Mouse (Mus musculus) Muller cell, postnatal 12 days (primary cell): Measurements from ENCODE around the gene Slc29a4.
A peak's percentile ranks its signal among the peaks of the same experiment; 100 is the strongest.

Source experiments
- DNase-seq: peaks from one replicate; pipeline ENCODE4 v3.0.0-alpha.2; 2015; ENCODE audit errors: inconsistent ontology term

Gene Slc29a4

GRCm38 (mm10) chr5:142739941-142740340 is 47.6 kb downstream of the Slc29a4 start:
- no peak for DNase-seq

DNA sequence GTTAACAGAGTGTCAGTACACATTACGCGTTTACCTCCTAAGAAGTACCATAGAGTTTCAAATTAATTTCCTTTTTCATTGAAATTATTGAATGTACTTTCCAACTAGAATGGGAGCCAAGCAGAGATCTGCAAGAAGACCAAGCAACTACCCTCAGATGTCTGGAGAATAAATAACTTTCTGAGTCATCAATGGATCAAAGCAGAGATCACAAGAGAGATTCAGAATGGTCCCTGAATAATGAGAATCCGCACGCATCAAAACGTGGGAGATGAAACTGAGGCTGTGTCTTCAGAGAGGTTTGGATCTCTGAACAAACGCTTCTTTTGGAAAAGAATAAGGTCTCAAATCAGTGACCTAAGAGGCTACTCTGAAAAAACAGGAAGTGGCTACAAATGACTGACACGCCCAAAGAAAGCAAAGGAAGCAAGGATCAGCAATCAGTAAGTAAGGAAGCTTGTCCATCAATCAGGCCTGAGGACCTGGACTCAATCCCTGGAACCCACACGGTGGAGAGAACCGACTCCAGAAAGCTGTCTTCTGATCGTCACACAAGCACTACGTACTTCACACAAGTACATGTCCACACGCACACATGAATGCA is 54.8 kb downstream of the Slc29a4 start:
- DNase-seq = no peak

DNA sequence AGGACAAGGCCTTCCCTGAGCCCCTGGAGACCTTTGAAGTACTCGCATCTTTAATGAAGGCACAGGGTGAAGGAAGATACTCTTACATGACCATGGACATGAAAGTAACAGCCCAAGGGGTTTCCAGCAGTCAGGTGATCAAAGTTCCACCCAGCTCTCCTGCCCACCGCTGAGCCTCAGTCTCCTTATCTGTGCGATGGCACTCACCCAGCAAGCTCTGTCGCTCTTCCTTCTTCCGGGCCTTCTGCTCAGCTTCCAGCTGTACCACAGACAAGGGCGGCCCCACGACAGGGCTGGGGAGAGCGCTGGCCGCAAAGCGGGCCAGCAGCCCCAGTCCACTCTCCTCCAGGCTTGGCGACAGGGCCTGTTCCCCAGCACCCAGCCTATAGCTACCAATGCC is 57.9 kb downstream of the Slc29a4 start:
- no peak for DNase-seq

DNA sequence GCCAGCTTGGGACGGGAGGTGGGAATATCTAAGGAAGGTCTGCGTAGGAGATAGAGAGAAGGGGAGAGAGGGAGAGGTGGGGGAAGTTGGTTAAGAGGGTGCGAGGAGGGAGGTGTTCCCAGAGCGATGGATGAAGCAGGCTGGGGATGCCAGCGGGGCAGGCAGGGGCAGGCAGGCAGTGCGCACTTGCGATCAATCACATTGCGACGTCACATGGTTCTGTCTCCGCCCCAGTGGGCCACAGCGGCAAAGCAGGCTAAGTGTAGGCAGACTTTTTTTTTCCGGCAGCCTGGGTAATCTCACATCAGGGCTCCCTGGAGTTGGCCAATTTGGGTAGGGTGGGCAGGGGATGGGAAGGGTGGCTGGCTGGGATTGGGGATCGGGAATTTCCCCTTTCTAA is 59.9 kb downstream of the Slc29a4 start:
- DNase-seq = no peak

GRCm38 (mm10) chr5:142759786-142760185 is 67.5 kb downstream of the Slc29a4 start:
- DNase-seq = no peak

- peak; percentile 60 for DNase-seq
Observed at GRCm38 (mm10) chr5:142761326-142761983, 69.1 kb downstream of the Slc29a4 start.

DNA sequence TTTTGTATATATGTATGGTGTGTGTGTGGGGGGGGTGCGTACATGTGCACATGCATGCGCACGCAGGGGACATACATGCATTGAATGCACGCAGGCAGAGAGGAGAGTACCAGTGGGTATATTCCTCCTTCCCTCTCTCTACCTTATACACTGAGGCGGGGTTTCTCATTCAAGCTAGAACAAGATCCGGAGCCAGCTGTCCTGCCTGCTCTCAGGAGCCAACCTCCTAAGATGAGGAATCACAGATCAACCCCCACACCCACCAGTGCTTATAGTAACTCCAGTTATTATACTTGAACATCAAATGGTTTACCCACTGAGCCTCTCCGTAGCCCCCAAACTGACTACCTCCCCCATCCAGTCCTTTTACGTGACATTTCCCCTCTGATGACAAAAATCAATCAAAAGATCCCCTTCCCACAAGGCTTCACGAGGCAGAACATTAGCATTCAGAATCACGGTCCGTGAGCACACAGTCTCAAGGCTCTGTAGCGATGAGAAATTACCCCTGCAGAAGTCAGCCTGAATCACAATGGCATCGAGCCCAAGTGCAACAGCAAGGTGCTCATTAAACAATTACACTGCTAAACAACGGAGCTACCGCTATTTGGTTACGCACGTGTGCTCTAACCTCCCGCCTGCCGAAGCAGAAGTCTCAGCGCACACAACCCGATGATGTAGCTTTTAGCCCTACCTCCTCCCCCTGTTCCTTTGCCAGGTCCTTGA is 69.9 kb downstream of the Slc29a4 start:
- no peak for DNase-seq

GRCm38 (mm10) chr5:142764306-142764705 is 72.0 kb downstream of the Slc29a4 start:
- DNase-seq = no peak

GRCm38 (mm10) chr5:142764889-142765288 is 72.6 kb downstream of the Slc29a4 start:
- DNase-seq = no peak

DNA sequence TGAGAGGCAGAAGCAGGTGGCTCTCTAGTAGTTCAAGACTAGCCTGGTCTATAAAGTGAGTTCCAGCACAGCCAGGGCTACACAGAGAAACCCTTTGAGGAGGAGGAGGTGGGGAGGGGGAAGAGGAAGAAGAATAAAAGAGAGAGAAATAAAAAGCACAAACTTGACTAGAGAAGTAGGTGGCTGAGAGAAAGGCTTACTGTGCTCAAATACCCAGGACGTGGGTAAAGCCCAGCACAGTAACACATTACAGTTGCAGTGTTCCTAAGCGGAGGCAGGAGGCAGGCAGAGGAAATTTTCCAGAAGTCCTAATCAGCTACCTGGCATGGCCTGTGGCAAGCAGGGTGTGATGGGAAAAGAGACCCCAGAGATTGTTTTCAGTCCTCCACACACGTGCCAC is 74.4 kb downstream of the Slc29a4 start:
- no peak for DNase-seq

GRCm38 (mm10) chr5:142767937-142768336 is 75.6 kb downstream of the Slc29a4 start:
- DNase-seq = peak; percentile 75

DNA sequence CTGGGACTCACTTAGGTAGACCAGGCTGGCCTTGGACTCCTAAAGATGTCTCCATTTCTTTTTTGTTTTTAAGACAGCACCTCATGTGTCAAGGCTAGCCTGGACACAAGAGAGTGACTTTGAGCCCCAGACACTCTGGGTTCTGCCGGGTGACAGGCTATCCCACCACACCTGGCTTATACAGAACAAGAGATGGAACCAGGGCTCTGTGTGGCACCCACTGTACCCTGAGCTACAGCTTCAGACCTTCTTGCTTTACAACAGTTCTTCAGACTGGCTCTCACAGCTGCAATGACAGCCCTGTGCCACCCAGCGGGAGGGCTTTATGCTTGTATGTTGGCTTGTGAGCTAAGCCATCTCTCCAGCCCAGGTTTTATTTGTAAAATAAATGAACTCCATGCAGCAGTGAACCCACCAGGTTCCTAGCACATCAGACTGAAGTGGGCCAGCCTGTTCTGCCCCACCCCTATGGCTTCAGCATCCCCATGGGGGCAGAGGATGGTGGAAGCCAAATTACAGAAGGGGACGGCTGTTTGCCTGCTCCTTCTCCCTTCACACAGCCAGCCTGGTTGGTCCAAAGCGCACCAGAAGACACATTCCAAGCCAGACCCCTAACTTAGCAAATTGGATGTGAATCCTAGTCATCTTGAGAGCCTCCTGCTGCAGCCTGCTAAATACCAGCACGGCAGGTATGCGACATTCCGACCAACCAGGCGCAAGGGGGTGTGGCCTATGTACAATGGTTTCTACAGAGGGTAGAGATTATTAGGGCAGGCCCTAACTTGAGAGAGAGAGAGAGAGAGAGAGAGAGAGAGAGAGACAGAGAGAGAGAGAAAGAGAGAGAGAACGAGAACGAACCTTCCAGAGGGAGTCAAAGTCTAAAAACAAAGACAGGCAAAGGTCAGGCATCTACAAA is 76.3 kb downstream of the Slc29a4 start:
- DNase-seq = peak; percentile 56

- peak; percentile 85 for DNase-seq
Observed at GRCm38 (mm10) chr5:142769641-142770040, 77.3 kb downstream of the Slc29a4 start.

DNA sequence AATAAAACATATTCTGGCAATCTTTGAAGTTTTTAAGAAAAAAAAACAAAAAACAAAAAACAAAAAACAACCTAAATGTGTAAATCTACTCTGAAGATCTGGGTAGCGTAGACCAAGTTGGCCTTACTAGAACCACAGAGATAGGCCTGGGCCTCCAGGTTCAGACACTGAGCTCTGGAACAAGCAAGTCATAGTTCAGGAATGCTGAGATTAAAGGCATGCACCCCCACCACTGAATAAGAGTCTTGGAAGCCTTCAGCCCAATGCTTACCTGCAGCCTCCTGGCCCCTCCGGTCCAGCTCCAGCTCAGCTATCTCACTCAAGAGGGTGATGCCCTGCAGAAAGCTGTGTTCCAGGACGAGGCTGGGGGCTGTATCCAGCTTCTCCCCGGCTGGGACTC is 78.7 kb downstream of the Slc29a4 start:
- no peak for DNase-seq

DNA sequence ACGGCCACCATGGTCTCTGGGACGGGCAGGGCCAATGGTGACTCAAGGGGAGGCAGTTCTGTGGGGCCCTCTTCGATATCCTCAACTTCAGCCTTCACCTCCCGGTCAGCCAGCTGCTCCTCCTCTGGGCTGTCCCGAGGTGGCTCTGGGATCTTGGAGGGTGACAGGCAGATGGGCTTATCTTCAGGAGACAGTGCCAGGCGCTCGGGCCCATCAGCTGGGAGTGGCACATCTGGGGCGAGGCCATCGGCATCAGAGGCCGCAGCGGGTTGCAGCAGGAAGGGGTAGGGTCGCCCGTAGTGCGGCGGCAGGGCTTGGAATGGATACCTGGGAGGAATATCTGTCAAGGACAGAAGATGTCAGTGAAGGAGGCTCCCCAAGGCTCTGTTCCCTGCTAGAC is 79.7 kb downstream of the Slc29a4 start:
- DNase-seq = no peak
